In the genomic region with DNA sequence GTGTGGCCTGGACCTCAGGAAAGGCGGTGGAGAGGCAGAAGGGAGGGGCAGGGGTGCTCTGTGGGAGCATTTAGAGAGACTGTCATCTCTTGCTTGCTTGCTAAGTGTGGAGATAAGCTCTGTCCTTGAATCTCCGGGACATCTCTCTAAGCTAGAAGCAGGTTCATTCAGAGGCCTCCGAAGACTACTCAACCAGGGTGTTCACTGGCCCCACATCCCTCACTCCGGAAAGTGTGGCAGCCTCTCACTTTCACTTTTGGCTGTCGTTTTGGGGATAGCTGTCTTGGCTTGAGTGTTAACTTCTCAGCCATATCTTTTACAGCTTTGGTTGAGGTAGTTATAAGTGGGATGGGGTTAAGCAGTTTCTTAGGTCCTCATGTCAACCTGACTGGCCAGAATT, we compare ENCODE assay signal across 13 mouse cellular contexts. TPM values are rescaled to one million over a fixed set of nuclear protein-coding genes. Genes with fewer than 3 reads are reported as not detected.
DNase-seq lines count a peak whose midpoint lies in the region; ATAC-seq and TF ChIP-seq lines count a peak whose summit lies in the region.
"Had no signal": no experiment of that assay in that cellular context is flagged by ENCODE, and none has a peak within 500 bp of the region (broad histone marks: within the 10 kb centered on the region; RNA-seq: fewer than 3 reads in every experiment).

No protein-coding gene starts in this region.

- no peak for TF ChIP-seq CTCF in heart, adult 2 months (IDR thresholded peaks at IDR 0.05)

- H3K27me3 ChIP-seq in heart, embryonic 16.5 days (ENCODE audit: control insufficient read depth, insufficient read depth, low read length): no peaks in the 10 kb centered on the region
- no peaks in the 10 kb centered on the region for H3K27me3 ChIP-seq in heart, adult 2 months (ENCODE audit: control insufficient read depth, insufficient read depth, low read length)
- H3K27me3 ChIP-seq: embryonic facial prominence, embryonic 15.5 days had no signal

- no peaks in the 10 kb centered on the region for H3K79me2 ChIP-seq in heart, adult 2 months (replicated peaks; ENCODE audit: control insufficient read depth, insufficient read depth, low read length)

- no peak overlapping the region for H3K4me3 ChIP-seq in heart, embryonic 16.5 days (ENCODE audit: low read length)
- no peak overlapping the region for H3K4me3 ChIP-seq in heart, adult 2 months
- H3K4me3 ChIP-seq: embryonic facial prominence, embryonic 15.5 days; midbrain, embryonic 10.5 days had no signal

- no peaks in the 10 kb centered on the region for H3K36me3 ChIP-seq in heart, embryonic 16.5 days (ENCODE audit: control insufficient read depth, insufficient read depth)
- H3K36me3 ChIP-seq in heart, adult 2 months (ENCODE audit: control insufficient read depth, insufficient read depth, low read length): no peaks in the 10 kb centered on the region
- H3K36me3 ChIP-seq: embryonic facial prominence, embryonic 15.5 days; midbrain, embryonic 10.5 days had no signal

- H3K4me2 ChIP-seq in heart, embryonic 16.5 days (ENCODE audit: low read depth, low read length): no peak overlapping the region
- H3K4me2 ChIP-seq: embryonic facial prominence, embryonic 15.5 days had no signal

- peaks cover 42% of the 10 kb centered on the region for H3K4me1 ChIP-seq in heart, embryonic 16.5 days (ENCODE audit: control insufficient read depth, insufficient read depth, low read length)
- H3K4me1 ChIP-seq in heart, adult 2 months (ENCODE audit: control insufficient read depth, insufficient read depth, low read length): peaks cover 2% of the 10 kb centered on the region

- ATAC-seq in heart, embryonic 16.5 days (replicated peaks; ENCODE audit: extremely low read depth, insufficient read depth, low FRiP score): no peak

- peak overlapping the region; percentile 34; the same call in 1 of the 2 replicates for H3K27ac ChIP-seq in heart, embryonic 16.5 days (ENCODE audit: low read length)
- no peak overlapping the region for H3K27ac ChIP-seq in heart, adult 2 months
- H3K27ac ChIP-seq: embryonic facial prominence, embryonic 15.5 days; midbrain, embryonic 10.5 days had no signal

- no peak overlapping the region for H3K9ac ChIP-seq in heart, embryonic 16.5 days (ENCODE audit: low read length)
- no peak overlapping the region for H3K9ac ChIP-seq in heart, adult 2 months (ENCODE audit: low read depth, low read length)
- H3K9ac ChIP-seq: embryonic facial prominence, embryonic 15.5 days had no signal

- DNase-seq in heart, adult 2 months: no peak
- DNase-seq in thymus, postnatal 14 days: peak; percentile 55
- DNase-seq in thymus, postnatal 10 days (ENCODE audit: low spot score in 2 of 2): no peak
- peak; percentile 84 for DNase-seq in induced T-regulatory cell, adult 2 months (ENCODE audit: low read depth)
- DNase-seq in layer of hippocampus, postnatal 10 days (ENCODE audit: low spot score in 2 of 2): no peak
- DNase-seq in neural tube, embryonic 10.5 days (ENCODE audit: extremely low spot score, low spot score): no peak
- DNase-seq: cerebellum, adult 9-11 months; gastrocnemius, postnatal 36 days; kidney, adult 11 months had no signal

- H3K9me3 ChIP-seq in heart, embryonic 16.5 days (replicated peaks; ENCODE audit: control insufficient read depth, low read length): no peaks in the 10 kb centered on the region
- H3K9me3 ChIP-seq: embryonic facial prominence, embryonic 15.5 days; midbrain, embryonic 10.5 days had no signal

- no peak for TF ChIP-seq EP300 in heart, adult 2 months (IDR thresholded peaks at IDR 0.05; ENCODE audit: insufficient read depth, low read depth, low read length)

- TF ChIP-seq POLR2A in heart, adult 2 months (IDR thresholded peaks at IDR 0.05; ENCODE audit: insufficient read depth, low read depth, low read length): no peak

- 41% methylated on average over 5 of the region's 5 CpGs for WGBS in heart, embryonic 16.5 days
- WGBS in heart, adult 2 months: 41% methylated on average over 5 of the region's 5 CpGs

- intact Hi-C loops in heart, adult 2 months (cut with DNase I): no loop called here

RNA-seq across cellular contexts. Expression of a gene that starts 10.4 kb away (rescaled TPM):
- 0.69 and 1.5 TPM in 2 replicates for polyA plus RNA-seq in heart, embryonic 16.5 days (2015; fragmentation: Nextera tagmentation; extraction: Ambion mirVana)
- total RNA-seq in heart, adult 2 months (2021): under 1 TPM; 0.29 to 0.59 TPM
- polyA plus RNA-seq in heart, adult 2 months (2012; rRNA removed): 2.6 and 2.7 TPM in 2 replicates
- total RNA-seq in layer of hippocampus, postnatal 10 days (2021): not detected
- total RNA-seq: gastrocnemius, postnatal 36 days; left cerebral cortex, postnatal 14 days had no signal

RNA-seq across cellular contexts. Expression of a gene that starts 55.4 kb away (rescaled TPM):
- polyA plus RNA-seq in heart, embryonic 16.5 days (2015; fragmentation: Nextera tagmentation; extraction: Ambion mirVana): 0.06 and 0.71 TPM in 2 replicates
- under 1 TPM; 0.16 to 0.23 TPM for total RNA-seq in heart, adult 2 months (2021)
- polyA plus RNA-seq in heart, adult 2 months (2012; rRNA removed): 0.49 and 1.1 TPM in 2 replicates
- total RNA-seq in layer of hippocampus, postnatal 10 days (2021): under 1 TPM; 0.09 to 0.11 TPM
- total RNA-seq: gastrocnemius, postnatal 36 days had no signal

Comparison
In these comparisons a context has a peak if more than half of its experiments do, and no peak if none do; other contexts are left out.
1. DNase-seq: peak in thymus, postnatal 14 days (single experiment) and induced T-regulatory cell, adult 2 months (single experiment); none in heart, adult 2 months (0 of 2), thymus, postnatal 10 days (0 of 2), layer of hippocampus, postnatal 10 days (0 of 2) and neural tube, embryonic 10.5 days (single experiment).